Mouse (Mus musculus): ENCODE results near the gene Mettl24.

Gene Mettl24

DNA sequence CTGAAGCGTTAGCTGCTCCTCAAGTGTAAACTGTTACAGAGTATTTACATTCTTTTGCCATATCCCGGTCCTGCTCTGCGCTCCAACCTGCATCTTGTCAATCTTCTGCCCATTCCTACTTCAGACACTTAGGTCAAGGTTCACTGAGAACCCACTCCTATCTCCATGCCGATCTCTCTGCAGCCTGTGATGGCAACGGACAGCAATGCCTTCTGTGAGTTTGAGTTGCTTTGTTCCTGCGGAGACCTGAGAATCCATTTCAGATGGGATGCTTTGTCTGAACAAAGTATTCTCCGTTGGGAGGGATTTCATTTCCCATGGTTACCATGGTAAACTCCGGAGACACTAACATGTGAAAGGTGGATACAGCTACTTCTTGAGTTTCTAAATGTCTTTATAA is 2.6 kb downstream of the Mettl24 start:
- DNase-seq (ENCODE audit: low spot score) = peak; percentile 57

DNA sequence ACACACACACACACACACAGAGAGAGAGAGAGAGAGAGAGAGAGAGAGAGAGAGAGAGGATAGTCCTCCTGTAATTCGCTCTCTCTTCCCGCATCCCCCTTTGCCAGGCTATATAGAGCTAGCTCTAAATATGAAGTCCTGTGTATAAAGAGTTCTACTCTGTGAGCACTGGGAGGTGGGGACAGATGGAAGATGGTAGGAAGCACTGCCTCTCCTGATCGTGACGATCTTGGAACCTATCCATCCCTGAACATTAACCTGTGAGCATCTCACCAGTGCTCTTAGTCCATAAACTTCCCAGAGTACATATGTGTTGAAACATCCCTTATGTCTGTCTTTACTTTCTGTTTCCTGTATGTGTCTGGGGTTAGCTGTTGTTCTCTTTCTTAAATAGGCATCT is 3.9 kb downstream of the Mettl24 start:
- no peak for DNase-seq (ENCODE audit: low spot score)

DNA sequence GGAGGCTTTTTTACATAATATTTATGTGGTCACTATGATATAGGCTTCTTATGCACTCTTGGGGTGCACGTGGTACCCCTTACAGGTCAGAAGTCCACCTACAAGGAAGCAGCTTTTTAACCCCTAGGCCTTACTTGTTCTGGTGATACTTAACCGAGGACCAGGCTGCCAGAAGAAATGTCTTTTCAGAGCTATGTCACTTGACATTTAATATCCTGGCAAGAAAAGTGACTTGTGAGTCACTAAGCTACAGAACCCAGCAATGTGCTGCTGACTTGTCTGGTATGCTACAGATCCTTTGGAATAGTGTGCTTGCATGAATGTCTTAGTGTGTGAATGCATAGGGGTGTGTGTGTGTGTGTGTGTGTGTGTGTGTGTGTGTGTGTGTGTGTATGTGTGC is 4.3 kb downstream of the Mettl24 start:
- DNase-seq (ENCODE audit: low spot score) = no peak

DNA sequence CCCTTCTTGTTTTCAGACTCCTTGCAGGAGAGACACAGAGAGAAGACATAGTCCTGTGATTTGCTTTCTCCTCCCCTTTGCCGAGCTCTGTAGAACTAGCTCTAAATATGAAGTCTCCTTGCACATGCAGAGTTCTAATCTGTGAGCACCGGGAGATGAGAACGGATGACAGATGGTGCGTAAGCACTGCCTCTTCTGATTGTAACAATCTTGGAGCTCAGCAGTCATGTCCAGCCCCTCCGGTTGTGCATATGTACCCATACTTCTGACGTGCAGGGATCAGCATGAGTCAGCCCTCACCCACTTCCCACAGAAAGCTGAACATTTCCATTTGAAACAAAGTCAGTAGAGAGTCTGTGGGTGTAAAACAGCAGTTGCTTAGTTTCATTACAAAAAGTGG is 5.2 kb downstream of the Mettl24 start:
- DNase-seq (ENCODE audit: low spot score) = no peak

DNA sequence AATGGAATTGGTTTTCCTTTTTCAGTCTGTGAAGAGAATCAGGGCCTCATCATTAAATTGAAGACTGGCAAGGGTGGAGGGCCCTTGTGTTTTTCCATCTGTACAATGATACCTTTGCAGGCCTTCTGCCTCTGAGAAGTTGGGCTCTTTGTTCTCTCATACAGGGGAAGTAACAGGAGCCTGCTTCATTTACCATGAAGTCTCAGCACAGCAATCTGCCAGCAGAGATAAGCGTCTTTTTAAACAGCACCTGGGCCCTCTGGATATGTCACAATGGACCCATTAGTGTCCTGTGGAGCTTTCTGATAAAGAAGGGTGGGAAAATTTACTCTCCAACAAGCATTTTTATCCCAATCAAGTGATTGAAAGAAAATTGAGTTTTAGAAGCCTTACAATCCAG is 5.8 kb downstream of the Mettl24 start:
- no peak for DNase-seq (ENCODE audit: low spot score)

DNA sequence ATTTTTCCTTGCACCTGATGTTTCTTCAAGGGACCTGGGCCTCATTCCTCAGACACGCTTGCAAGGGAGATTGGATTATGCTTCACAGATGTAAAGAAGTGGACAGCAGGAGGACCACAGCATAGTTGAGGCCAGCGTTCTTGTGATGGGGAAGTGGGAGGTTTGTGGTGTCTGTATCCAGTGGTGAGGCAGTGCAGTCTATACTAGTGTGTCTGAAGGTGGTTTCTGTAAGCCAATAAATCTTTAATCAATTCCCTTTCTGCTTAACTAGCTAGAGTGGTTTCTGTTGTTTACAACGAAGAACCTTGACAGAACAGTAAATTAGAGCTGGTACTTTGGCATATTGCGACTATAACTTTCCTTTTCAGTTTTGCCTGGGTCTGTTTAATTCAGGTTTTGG is 15.6 kb downstream of the Mettl24 start:
- DNase-seq (ENCODE audit: low spot score) = no peak

DNA sequence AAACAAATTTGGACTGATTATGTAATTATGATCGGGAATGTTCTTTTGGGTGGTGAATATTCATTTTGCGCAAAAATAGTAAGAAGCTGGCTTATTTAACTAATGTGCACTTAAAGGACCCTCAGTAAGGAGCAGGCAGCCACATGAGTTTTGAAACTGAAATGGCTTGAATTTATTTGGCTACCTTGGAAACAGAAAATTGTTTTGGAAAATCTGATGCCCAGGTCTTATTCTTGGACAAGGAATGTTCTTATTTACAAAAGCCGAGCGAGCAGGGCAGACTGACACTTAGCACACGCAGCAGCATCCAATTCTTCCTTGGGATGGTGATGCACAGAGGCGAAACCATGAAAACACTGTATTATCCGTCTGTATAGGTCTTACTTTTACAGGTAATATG is 28.0 kb downstream of the Mettl24 start:
- no peak for DNase-seq (ENCODE audit: low spot score)

DNA sequence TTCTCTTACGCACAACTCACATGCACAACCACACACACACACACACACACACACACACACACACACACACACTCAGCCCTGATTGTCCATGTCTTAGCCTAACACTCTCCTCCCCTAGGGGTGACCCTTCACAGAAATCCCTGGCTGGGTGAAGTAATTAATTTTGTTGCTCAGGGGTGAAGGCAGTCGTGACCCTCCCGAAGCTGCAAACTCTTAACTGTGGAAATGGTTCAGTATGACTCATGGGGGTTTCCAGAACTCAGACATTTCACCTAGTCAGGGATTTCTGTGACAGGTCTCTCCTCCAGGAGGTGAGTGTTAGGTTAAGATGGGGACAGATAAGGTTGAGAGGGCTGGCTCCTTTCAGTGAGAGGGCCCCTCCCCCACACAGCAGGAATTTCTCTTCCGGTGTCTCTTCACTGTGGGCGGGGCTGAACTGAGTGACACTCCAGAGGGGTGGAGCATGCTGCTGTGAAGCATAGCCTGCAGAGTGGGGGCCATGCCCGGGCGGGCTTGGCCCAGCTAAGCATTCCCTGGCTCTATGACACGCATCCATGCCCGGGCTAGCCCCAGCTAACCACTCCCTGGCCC is 30.0 kb downstream of the Mettl24 start:
- DNase-seq (ENCODE audit: low spot score) = peak; percentile 81

DNA sequence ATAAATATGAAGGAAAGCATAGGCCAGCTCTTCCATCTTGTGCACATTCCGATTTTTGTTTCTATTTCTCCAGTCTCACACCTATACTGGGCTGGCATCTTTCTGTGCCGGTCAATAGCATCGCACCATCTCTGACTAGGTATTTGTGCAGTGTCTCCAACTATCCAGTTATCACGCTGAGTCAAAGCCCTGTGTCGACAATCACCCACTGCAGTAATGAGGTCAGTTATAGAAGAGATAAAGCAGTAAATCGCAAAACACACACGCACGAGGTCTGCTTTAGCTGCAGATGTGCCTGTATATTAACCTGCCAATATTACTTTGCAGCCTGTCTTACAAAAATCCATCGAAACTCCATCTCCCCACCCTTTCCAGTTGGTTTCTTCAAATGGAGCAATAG is 30.7 kb downstream of the Mettl24 start:
- DNase-seq (ENCODE audit: low spot score) = no peak

DNA sequence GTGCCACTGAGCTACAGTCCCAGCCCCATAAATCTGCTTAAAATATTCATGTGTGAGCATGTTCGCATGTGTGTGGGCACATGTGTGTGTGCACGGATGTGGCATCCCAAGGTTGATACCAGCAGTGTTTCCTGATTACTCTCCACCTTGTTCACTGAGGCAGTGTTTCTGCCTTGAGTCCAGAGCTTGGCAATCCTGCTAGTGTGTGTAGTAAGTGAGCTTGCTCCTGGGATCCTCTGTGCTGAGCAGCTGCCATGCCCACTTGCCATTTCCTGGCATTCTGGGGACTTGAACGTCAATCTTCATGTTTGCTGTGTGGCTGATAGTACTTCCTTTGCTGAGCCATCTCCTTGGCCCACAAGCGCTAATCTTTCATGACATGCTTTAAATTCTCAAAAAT is 32.1 kb downstream of the Mettl24 start:
- DNase-seq (ENCODE audit: low spot score) = no peak

DNA sequence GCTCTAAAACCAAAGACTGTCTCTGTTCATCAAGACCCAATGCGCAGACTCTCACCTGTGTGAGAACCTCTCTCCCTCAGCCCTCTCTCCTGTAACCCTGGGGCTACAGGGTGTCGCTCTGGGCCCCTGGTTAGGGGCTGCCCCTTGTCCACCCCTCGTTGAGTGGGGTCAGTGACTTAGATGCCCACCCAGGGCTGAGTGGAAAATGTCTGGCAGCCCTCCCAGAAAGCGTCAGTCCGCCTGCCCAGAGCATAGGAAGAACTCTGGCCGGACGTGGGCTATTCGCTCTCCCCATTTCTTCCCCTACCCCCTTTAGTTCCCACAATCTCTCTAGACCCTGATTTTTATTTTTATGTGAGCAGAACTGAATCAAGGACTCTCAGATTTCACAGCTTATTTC is 33.2 kb downstream of the Mettl24 start:
- DNase-seq (ENCODE audit: low spot score) = no peak

DNA sequence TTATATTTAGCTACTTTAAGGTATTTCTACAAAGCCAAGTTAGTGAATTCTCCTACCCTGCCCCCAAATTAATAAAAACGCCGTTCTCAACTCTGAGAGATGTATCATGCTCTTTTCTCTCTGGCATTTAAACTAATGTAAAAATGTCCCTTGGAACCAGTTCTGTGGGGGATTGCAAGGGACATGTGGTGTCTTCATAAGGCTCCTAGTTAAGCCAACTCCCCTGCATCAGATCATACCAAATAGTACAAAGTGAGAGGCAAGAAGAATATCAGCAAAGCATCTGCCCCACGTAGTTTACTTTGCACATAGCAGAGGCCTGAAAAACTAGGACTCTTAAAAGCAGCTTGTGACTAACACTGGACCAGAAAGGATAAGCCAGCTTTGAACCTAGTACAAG is 33.6 kb downstream of the Mettl24 start:
- DNase-seq (ENCODE audit: low spot score) = no peak

DNA sequence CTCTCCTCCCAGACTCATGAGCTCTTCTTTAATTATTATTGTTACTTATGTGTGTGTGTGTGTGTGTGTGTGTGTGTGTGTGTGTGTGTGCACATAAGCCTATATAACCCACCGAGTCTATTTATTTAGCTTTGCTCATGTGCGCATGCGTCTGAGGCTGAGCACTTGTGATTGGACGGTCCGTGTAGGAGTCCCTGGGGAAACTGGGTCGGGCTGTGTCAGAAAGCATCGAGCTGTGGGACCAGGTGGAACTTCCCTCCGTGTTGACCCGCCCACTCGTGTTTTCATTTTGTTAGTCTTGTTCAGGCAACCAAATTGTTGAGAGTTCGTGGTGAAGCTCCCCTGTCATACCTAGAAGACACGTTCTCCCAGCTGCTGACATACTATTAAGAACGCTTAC is 35.3 kb downstream of the Mettl24 start:
- DNase-seq (ENCODE audit: low spot score) = no peak

DNA sequence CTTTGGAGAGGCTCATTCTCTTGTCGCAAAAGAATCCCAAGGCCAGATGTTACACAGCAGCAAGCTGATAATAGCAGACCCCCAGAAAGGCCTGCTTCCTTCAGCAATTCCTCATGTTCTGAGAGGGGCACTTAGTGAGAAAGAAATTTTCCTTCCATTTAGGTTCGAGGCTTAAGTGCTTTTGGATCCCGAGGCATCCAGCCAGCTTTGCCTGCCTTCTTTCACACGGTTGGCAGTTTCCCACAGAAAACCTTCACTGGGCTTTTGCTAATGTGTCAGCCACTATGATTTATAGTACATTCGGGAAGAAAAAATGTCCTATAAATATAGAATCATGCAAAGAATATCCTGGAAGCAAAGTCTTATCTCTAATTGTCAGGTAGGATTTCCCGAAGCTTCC is 36.0 kb downstream of the Mettl24 start:
- no peak for DNase-seq (ENCODE audit: low spot score)

DNA sequence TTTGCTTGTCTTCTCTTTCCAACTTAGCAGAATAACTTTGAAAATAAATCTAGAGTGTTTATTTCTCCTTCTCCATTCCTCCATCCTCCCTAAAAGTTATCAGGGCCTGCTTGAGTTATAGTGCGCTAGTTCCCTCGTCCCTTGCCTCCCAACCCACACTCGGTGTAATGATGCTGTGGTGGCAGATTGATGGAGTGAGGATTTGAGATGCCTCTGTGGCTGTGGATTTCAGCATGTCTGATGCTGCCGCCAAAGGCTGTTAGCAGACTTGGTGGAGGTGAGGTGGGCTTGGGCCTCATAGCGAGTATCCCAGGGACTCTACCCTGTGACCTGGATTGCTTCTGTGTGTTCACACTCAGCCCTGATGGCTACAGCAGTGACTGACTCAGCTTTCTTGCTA is 37.8 kb downstream of the Mettl24 start:
- no peak for DNase-seq (ENCODE audit: low spot score)

DNA sequence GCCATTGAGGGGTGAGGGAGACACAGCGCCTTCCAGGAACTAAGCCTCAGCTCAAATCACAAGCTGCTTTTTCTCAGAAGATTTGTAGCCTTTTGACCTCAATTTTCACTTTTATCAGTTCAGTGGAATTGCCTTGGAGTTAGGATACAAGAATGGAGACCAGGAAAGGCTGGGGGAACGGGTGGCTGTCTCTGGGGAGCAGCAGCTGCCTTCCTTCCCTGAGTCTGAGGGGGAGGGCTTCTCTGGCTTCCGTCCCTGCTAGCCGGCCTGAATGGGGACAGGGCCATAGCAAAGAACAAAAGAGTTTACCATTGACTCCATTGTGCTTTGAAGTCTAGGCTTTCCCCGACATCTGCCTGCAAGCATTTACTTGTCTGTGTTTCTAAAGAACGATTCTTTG is 41.3 kb downstream of the Mettl24 start:
- peak; percentile 40 for DNase-seq (ENCODE audit: low spot score)

DNA sequence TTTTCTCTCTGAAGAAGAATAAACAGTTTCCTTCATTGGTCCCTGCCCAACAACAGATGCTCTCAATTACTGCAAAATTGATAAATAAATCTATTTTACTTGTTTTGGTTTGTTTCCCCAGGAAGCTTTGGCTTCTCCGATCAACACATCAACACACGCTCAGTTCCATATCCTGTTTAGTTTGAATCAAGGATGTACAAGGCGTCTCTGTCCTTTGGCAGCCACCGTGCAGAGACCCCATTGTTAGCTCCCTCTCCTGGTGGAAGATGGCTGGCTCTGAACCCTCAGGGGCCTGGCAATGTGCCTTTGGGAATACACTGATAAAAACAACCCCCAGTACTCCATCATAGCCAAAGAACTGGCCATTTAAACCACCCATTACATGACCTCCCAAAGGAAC is 42.0 kb downstream of the Mettl24 start:
- peak; percentile 49 for DNase-seq (ENCODE audit: low spot score)

DNA sequence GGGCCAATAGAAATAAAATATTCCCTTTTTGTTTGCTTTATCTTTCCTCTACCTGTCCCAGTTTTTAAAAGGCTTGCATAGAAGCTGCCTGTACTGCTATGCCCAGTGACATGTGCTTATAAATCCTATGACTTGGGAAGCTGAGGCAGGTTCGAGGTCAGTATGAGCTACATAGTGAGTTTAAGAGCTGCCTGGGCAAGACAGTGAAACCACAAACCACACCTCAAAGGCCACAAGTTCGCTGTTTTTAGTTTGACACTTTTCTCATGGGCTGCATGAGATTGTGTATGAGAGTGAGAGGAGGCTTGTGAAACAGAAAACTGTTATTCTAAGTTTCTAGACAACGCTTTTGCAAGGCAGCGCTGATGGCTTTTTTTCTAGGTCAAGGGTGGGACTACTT is 42.4 kb downstream of the Mettl24 start:
- no peak for DNase-seq (ENCODE audit: low spot score)

DNA sequence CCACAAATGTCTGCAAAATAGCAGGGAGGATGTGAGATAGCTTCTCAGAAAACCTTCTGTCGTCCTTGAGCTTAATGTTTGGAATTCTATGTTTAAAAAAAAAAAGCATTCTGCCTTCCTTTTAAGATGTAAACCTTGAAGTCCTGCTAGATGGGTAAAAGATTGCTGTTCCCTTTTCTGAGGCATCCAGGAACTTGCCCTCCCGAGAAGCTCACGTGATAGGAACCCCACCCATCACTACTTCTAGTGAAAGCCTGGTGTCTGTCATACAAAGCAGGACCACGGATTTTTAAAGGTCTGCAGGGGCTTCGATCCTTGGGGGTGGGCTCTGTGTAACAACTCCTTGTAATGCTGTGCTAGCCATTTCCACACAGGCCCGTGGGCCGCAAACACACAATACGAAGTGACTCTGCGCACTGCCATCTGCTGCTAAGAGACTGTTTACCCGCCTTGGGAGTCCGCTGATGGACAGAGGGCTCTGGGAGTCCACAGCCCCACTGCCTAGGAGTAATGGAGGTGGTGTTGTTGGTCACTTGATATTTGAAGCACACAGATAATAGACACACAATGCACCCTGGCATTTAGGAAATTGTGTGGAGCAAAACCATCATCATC is 43.3 kb downstream of the Mettl24 start:
- DNase-seq (ENCODE audit: low spot score) = no peak

DNA sequence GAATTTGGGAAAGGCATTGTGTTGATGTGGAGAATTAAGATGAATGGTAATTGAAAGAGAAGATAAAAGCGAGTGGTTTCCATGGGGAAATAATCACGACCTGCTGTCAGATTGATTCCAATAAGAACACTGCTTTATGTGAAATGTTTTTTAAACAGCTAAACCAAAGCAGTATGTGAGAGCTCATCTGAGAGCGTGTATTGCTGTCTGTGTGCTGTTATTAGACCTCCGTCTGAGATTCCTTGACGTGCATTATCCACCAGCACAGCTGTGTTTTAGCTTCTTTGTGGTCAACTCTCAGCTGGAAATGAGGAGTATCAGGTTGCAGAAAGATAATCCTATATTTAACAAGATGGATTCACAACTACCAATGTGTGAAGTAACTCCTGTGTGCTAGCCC is 43.9 kb downstream of the Mettl24 start:
- no peak for DNase-seq (ENCODE audit: low spot score)

DNA sequence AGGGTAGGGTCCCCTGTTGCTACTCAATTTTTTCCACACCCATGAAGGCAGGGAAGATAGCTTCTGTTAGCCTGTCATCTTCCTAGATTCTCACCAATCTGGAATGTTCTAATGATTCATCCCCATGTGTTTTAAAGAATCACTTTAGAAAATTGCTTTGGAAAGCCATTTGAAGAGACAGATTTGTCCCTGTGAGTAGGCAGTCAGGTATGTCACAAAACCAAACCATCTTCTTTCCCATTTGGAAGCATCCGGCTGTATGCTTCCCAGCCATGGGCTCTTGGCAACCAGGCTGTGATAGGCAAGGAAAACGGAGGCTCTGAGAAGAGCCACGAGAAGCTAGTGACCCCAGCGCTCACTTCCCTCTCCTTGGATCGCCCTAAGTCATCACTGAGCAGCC is 47.1 kb downstream of the Mettl24 start:
- no peak for DNase-seq (ENCODE audit: low spot score)

DNA sequence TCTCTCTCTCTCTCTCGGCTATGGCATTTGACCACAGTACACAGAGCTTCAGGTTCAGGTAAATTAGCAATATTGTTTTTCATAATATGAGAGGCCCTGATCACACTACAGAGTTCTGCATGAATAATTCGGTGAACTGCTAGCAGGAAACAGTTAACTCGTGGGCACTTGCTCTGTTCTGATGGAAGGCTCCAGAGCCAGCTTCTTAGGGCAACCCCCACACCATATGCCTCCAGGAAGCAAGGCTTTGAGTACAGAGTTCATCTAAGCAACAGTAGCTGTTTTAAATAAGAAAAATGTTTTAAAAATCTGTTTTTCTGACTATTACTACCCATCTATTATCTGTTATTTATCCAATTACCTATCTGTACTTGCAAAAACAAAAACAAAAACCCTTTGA is 50.2 kb downstream of the Mettl24 start:
- DNase-seq (ENCODE audit: low spot score) = no peak

DNA sequence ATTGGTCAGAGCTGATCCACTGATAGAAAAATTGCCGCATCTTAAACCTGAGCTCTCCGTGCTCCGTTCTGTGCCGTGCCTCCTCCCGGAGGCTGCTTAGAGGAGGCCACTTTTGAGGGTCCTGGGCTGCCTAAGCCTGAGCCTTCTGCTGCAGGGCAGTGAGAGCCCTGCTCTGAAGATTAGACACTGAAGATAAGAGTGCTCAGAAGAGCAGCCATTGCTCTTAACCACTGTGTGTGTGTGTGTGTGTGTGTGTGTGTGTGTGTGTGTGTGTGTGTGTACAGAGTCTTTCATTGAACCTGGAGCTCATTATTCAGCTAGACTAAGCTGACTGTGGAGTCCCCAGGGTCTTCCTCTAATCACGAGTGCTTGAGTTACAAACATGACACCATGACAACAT is 53.1 kb downstream of the Mettl24 start:
- no peak for DNase-seq (ENCODE audit: low spot score)

DNA sequence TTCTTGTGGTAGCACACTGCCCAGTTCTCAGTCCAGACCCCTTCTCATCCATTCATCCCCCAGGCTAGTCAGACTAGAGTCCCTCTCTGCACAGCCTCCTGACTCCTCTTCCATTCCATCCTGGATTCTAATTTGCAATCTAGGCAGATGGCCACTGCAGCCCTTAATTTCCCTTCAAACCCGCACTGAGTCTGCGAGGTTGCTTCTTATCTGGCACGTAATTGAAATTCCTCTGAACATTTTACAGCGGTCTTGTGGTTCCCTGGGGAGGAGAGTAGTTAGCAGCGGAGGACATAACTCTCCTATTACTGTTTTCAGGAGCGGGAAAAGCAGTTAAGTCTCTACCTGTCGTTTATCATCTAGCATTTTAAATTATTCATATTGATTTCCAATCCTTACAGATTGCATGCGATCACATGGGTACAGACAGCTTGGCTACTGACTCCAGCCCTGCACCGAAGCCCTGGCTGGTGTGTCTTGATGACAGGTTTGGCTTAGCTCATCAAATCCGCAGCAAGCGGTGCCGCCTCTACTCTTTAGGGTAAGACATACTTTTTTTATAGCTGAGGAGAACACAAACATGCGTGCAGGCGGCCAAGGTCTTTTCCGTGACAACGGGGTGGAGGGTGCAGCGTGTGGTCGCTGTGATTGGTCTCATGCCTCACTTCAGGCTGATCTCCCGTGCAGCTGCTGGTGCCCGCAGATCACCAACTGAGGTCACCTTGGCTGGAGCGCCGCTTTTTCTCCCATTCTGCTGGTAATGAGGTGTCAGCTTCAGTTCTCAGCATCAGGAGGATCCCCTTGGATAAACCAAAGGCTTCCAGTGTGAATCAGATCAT is 54.4 kb downstream of the Mettl24 start:
- peak; percentile 35 for DNase-seq (ENCODE audit: low spot score)

Measured in embryo, embryonic 10.5 days (tissue).